Mouse (Mus musculus): ENCODE measurements around the gene Tmem240. TPM values are rescaled to one million over a fixed set of nuclear protein-coding genes. Genes with fewer than 3 reads are reported as not detected.
A peak's percentile ranks its signal among the peaks of the same experiment; 100 is the strongest.
"Not testable (repeated sequence)": the region's sequence is repeated elsewhere in the genome, so short reads cannot be mapped to it uniquely, and the experiment has no call there.

Tmem240 gene
- total RNA-seq, 2 experiments from 2014 or later: 44.8 to 45.2 TPM

- DNase-seq (ENCODE audit: low spot score in 2 of 2): peak; percentile 92 to 94
Measured at GRCm38 (mm10) chr4:155769880-155770512, 35.4 kb downstream of the Tmem240 start.

GRCm38 (mm10) chr4:155770626-155771025, 36.0 kb downstream of the Tmem240 start:
- DNase-seq (ENCODE audit: low spot score in 2 of 2): no peak

- no peak for DNase-seq (ENCODE audit: low spot score in 2 of 2)
Measured at GRCm38 (mm10) chr4:155771706-155772105, 37.1 kb downstream of the Tmem240 start.

GRCm38 (mm10) chr4:155772786-155773185, 38.2 kb downstream of the Tmem240 start:
- no peak for DNase-seq (ENCODE audit: low spot score in 2 of 2)

- DNase-seq (ENCODE audit: low spot score in 2 of 2): no peak
Measured at GRCm38 (mm10) chr4:155773335-155774078, 38.9 kb downstream of the Tmem240 start.

DNA sequence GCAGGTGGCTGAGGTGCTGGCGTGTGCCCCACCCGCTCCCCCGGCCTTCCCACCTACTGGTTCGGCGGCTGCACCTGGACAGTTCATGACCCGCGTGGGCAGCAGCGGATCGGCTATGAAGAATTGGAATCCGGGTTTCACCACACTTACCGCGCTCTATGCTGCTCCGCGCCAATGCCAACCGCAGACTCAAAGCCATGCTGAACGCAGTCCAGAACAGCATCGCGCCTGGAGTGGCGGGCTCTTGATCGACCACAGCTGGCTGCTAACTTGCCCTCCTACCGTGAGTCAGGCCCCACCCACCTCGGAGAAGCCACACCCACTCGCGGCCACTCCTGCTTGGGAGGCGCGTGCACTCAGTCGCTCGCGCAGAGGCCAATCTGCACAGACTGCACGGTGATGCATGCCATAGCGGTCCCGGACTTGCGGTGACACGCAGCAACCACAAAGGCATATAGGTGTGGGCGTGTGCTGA, 39.7 kb downstream of the Tmem240 start, which contains the start of gene Vwa1:
Gene Vwa1, minus strand, starts transcription at position 419 of the 475 bp plus-strand sequence.
- peak; percentile 78 to 82 for DNase-seq (ENCODE audit: low spot score in 2 of 2)

DNA sequence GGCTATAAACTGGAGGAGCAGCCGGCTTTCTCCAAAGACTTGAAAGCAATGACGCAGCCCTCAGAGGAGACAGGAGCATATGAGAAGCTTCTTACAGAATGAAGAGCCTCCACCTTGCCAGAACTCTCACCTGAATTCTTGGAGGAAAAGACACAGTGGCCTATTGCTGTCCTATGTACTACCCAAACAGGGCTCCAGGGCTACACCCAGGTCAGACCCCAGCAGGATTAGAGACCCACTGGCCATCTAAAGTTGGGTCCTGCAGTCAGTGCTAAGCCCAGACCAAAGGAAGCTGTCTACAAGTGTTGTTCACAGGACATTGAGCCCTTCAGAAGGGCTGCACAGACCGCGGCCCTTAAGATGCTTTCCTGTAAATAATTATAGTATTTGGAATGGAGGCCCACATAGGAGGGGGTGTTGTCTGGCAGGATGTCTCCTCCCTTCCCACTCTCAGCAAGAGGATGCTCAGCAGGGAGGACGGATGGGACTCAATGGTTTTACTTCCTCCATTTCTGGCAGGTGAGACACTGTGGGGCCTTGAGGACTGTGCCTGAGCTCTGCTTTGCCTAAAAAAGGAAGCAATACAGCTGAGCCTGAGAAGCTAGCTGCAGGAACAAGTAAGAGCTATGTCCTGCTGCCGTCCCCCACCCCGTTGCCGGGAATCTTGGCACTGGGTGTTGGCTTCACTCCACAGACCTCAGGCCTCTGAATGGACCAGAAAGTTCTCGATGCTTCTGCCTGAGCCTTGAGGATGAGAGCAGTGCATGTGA, 40.6 kb downstream of the Tmem240 start:
- DNase-seq (ENCODE audit: low spot score in 2 of 2): peak; percentile 64 to 72

- peak in 1 of 2 experiments; percentile 45 for DNase-seq (ENCODE audit: low spot score in 2 of 2)
Measured at GRCm38 (mm10) chr4:155775855-155776254, 41.3 kb downstream of the Tmem240 start.

GRCm38 (mm10) chr4:155776704-155777335, 42.2 kb downstream of the Tmem240 start:
- no peak for DNase-seq (ENCODE audit: low spot score in 2 of 2)

- DNase-seq (ENCODE audit: low spot score in 2 of 2): no peak
Measured at GRCm38 (mm10) chr4:155777816-155778215, 43.2 kb downstream of the Tmem240 start.

GRCm38 (mm10) chr4:155779498-155779897, 44.9 kb downstream of the Tmem240 start:
- no peak for DNase-seq (ENCODE audit: low spot score in 2 of 2)

- DNase-seq (ENCODE audit: low spot score in 2 of 2): no peak
Measured at GRCm38 (mm10) chr4:155780895-155781294, 46.3 kb downstream of the Tmem240 start.

GRCm38 (mm10) chr4:155783486-155784080, 49.0 kb downstream of the Tmem240 start:
- DNase-seq (ENCODE audit: low spot score in 2 of 2): no peak

DNA sequence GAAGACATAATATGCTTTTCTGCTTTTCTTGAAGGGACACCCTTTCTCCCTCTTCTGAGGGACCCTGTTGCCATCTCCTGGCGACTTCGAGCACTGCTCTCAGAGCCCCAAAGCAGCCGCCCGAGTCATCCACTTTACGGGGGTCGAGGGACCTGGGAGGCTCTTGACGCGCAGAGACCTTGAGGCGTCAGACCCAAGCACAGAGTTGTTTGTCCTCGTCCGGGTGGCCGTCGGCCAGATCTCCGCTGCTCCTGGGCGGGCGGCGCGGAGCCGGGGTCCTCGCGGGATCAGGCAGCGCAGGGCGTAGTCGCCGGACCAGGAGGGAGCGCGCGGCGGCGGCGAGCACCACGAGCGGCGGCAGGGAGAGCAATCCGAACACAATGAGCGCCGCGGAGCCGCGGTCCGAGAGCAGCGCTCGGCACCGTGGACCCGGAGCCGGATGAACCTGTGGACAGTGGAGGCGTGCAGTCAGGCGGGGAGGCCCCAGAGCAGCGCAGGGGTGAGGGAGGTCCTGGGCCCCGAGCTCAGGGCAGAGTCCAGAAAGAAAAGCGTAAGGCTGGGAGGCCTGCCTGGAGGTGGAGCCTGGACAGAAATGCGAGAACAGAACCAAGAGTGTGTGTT, 49.6 kb downstream of the Tmem240 start:
- peak; percentile 85 to 88 for DNase-seq (ENCODE audit: low spot score in 2 of 2)

- DNase-seq (ENCODE audit: low spot score in 2 of 2): no peak
Measured at GRCm38 (mm10) chr4:155785246-155785645, 50.6 kb downstream of the Tmem240 start.

DNA sequence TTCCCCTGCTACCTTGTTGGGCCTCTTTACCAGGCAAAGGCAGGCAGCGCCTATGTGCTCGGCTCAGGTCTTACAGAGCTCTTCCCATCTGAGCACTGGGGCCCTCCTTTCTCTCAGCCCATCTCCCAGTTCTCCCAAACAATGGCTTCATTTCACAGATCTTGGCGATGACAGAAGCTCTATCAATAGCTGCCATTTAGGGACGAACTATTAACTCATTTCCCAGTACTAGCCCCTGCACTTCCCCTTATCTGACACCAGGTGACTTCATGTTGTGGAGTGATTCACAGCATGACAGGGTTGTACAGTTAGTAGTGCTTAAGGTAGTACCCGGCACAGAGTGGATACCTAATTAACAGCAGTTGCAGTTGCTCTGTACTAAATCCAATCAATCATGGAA, 51.2 kb downstream of the Tmem240 start, which contains the start of gene Tmem88b:
Gene Tmem88b, minus strand, starts transcription at position 56 of the 400 bp plus-strand sequence.
- DNase-seq (ENCODE audit: low spot score in 2 of 2): no peak

DNA sequence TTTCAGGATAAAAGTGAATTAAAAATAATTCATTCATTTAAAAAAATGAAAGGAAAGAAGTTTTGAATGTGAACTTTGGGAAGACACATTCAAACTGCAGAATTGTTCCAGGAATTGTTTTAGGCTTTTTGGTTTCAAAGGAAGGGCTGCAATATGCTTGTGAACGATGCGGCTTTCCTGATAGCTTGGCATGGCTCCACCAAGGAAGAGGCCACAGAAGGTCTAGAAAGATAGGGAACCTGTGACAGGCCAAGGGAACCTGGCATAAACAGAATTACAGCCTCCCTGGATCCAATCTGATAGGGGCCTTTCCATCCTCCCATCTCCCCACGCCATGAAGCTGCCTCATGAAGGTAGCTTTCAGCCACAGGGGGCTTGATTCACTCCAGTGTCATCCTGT, 53.7 kb downstream of the Tmem240 start:
- DNase-seq (ENCODE audit: low spot score in 2 of 2): no peak

DNA sequence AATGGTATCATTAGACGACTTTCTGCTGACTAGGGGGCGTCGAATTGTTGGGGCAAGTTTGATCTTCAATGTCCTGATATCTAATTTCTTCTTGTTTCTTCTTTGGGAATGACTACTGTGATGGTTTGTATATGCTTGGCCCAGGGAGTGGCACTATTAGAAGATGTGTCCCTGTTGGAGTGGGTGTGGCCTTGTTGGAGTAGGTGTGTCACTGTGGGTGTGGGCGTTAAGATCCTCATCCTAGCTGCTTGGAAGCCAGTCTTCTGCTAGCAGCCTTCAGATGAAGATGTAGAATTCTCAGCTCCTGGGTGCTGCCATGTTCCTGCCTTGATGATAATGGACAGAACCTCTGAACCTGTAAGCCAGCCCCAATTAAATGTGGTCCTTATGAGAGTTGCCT, 54.2 kb downstream of the Tmem240 start:
- not testable (repeated sequence) for DNase-seq (ENCODE audit: low spot score in 2 of 2)

- no peak for DNase-seq (ENCODE audit: low spot score in 2 of 2)
Measured at GRCm38 (mm10) chr4:155790021-155790489, 55.5 kb downstream of the Tmem240 start, which contains the start of gene Ankrd65. Gene Ankrd65, plus strand, starts transcription at chr4:155790439.

Data from layer of hippocampus, postnatal 10 days (tissue).